ENCODE assay signal across 8 mouse cellular contexts in the genomic region with DNA sequence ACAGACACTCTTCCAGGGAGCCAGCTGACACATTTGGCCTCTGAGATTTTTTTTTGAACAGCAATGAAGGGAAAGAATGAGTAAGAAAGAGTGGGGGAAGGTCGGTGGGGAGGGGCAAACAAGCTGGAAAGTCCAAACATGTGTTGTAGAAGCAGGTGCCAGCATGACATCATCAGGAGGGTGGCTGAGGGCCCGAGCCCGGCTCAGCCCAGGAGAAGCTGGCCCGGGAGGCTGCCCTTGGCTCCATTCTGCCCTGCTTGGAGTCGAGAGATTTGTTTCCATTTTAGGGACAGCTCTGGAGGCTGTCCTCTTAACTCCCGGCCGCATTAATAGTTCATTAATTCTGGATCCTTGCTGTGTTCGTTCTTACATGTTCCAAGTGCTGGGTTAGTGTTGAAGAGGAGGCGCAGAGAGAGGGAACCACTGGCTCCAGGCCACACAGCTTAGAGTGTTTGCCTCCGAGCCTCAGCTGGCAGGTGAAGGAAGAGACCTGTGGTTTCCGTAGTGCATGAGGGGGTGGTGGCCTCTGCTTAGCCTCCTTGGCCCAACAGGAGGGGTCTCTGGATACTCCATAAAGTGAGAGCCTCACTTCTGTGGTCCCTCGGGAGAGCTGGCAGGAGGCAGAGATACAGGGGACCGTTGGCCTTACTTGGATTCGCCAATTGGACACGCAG.
A peak's percentile ranks its signal among the peaks of the same experiment; 100 is the strongest.
DNase-seq lines count a peak whose midpoint lies in the region; ATAC-seq and TF ChIP-seq lines count a peak whose summit lies in the region.

No protein-coding gene starts in this region.

- intact Hi-C loops in heart, postnatal 36 days (cut with DNase I), result loop anchor here (5.0 kb wide), 1 partner anchor 234 kb away; no protein-coding TSS in a partner anchor

- no peak overlapping the region for H3K9ac ChIP-seq in neural tube, embryonic 11.5 days (ENCODE audit: low read length)
- H3K9ac ChIP-seq in forebrain, embryonic 13.5 days, result peak overlapping the region; percentile 13; the same call in 1 of the 2 replicates
- no peak overlapping the region for H3K9ac ChIP-seq in liver, postnatal 0 days (replicated peaks)

- no peak for TF ChIP-seq EP300 in liver, postnatal 0 days (IDR thresholded peaks at IDR 0.05; ENCODE audit: low read depth)

- peaks cover 43% of the 10 kb centered on the region for H3K4me1 ChIP-seq in neural tube, embryonic 11.5 days (ENCODE audit: control insufficient read depth, insufficient read depth, low read length)
- H3K4me1 ChIP-seq in forebrain, embryonic 13.5 days, result peaks cover 75% of the 10 kb centered on the region
- peaks cover 56% of the 10 kb centered on the region for H3K4me1 ChIP-seq in liver, postnatal 0 days (ENCODE audit: insufficient read depth)

- H3K36me3 ChIP-seq in neural tube, embryonic 11.5 days (ENCODE audit: control insufficient read depth, insufficient read depth, low read length), result no peaks in the 10 kb centered on the region
- H3K36me3 ChIP-seq in forebrain, embryonic 13.5 days (ENCODE audit: poor library complexity, severe bottlenecking), result no peaks in the 10 kb centered on the region
- no peaks in the 10 kb centered on the region for H3K36me3 ChIP-seq in liver, postnatal 0 days (replicated peaks; ENCODE audit: insufficient read depth, low read length)

- no peaks in the 10 kb centered on the region for H3K27me3 ChIP-seq in neural tube, embryonic 11.5 days (ENCODE audit: control insufficient read depth, insufficient read depth, low read length)
- no peaks in the 10 kb centered on the region for H3K27me3 ChIP-seq in forebrain, embryonic 13.5 days
- H3K27me3 ChIP-seq in liver, postnatal 0 days (ENCODE audit: insufficient read depth, low read length), result no peaks in the 10 kb centered on the region

- H3K9me3 ChIP-seq in neural tube, embryonic 11.5 days (ENCODE audit: control insufficient read depth, low read length), result no peaks in the 10 kb centered on the region
- H3K9me3 ChIP-seq in forebrain, embryonic 13.5 days (replicated peaks), result no peaks in the 10 kb centered on the region
- H3K9me3 ChIP-seq in liver, postnatal 0 days (ENCODE audit: low read length), result no peaks in the 10 kb centered on the region

- H3K27ac ChIP-seq in neural tube, embryonic 11.5 days (ENCODE audit: low read depth, low read length), result 0 out of 2 replicates have a peak overlapping the region, but pooled peaks have one; percentile 29
- H3K27ac ChIP-seq in forebrain, embryonic 13.5 days, result peak overlapping the region; percentile 65
- H3K27ac ChIP-seq in liver, postnatal 0 days (ENCODE audit: low read depth), result peak overlapping the region; percentile 29; the same call in 1 of the 2 replicates

- H3K4me3 ChIP-seq in neural tube, embryonic 11.5 days (ENCODE audit: low read depth, low read length), result no peak overlapping the region
- no peak overlapping the region for H3K4me3 ChIP-seq in forebrain, embryonic 13.5 days
- H3K4me3 ChIP-seq in liver, postnatal 0 days (ENCODE audit: low read depth, low read length), result no peak overlapping the region

- TF ChIP-seq CTCF in liver, postnatal 0 days (IDR thresholded peaks at IDR 0.05; ENCODE audit: low read depth), result no peak

- H3K4me2 ChIP-seq in neural tube, embryonic 11.5 days (ENCODE audit: low read depth), result no peak overlapping the region
- H3K4me2 ChIP-seq in forebrain, embryonic 13.5 days, result no peak overlapping the region
- H3K4me2 ChIP-seq in liver, postnatal 0 days (ENCODE audit: low read depth, low read length), result no peak overlapping the region

- no peak for DNase-seq in neural tube, embryonic 11.5 days (ENCODE audit: low spot score)
- DNase-seq in neural tube, embryonic 10.5 days (ENCODE audit: extremely low spot score, low spot score), result no peak
- DNase-seq in adrenal gland, postnatal 10 days, result peak; percentile 89
- DNase-seq in heart, postnatal 36 days, result peak; percentile 78 to 83
- DNase-seq in liver, postnatal 0 days, result no peak
- no peak for DNase-seq in frontal cortex, postnatal 14 days (ENCODE audit: low spot score in 2 of 2)
- DNase-seq in left cerebral cortex, adult 9 months (ENCODE audit: low spot score in 2 of 2), result no peak

- no peak for ATAC-seq in neural tube, embryonic 11.5 days (ENCODE audit: insufficient read depth, low FRiP score, low TSS enrichment)
- no peak; the same call in 1 of the 2 replicates for ATAC-seq in forebrain, embryonic 13.5 days
- no peak for ATAC-seq in liver, postnatal 0 days

- 82% methylated on average over 15 of the region's 15 CpGs for WGBS in neural tube, embryonic 11.5 days
- 49% methylated on average over 15 of the region's 15 CpGs for WGBS in forebrain, embryonic 13.5 days
- 62% methylated on average over 15 of the region's 15 CpGs for WGBS in liver, postnatal 0 days (ENCODE audit: insufficient replicate concordance)

Comparison
In these comparisons a context has a peak if more than half of its experiments do, and no peak if none do; other contexts are left out.
1. DNase-seq: peak in adrenal gland, postnatal 10 days (single experiment) and heart, postnatal 36 days (2 of 2); none in neural tube, embryonic 11.5 days (single experiment), neural tube, embryonic 10.5 days (single experiment), liver, postnatal 0 days (single experiment), frontal cortex, postnatal 14 days (0 of 2) and left cerebral cortex, adult 9 months (0 of 2).
2. Peak in every context shown above with its lines, with median percentiles within 50 percentile points of each other: H3K27ac ChIP-seq.